Mouse (Mus musculus) thymus, postnatal 0 days (tissue): ENCODE measurements around the gene Jph3. TPM values are rescaled to one million over a fixed set of nuclear protein-coding genes. Genes with fewer than 3 reads are reported as not detected.
A peak's percentile ranks its signal among the peaks of the same experiment; 100 is the strongest.

Source experiments
- DNase-seq: peaks from one replicate; pipeline ENCODE4 v3.0.0-alpha.2; 2015; ENCODE audit warnings: low spot score
- polyA plus RNA-seq: library from polyadenylated mRNA; unstranded; fragments of >200 nt; fragmentation: Nextera tagmentation; extraction: Ambion mirVana; gene quantifications from 2 replicates; pipeline ENCODE4 v1.2.1, GENCODE M21; 2015

Jph3 gene
- polyA plus RNA-seq, 1 experiment from 2014 or later, result not detected

- DNase-seq, result no peak
Observed at GRCm38 (mm10) chr8:121782493-121782892, 53.1 kb downstream of the Jph3 start.

- no peak for DNase-seq
Observed at GRCm38 (mm10) chr8:121786542-121786941, 57.1 kb downstream of the Jph3 start.

DNA sequence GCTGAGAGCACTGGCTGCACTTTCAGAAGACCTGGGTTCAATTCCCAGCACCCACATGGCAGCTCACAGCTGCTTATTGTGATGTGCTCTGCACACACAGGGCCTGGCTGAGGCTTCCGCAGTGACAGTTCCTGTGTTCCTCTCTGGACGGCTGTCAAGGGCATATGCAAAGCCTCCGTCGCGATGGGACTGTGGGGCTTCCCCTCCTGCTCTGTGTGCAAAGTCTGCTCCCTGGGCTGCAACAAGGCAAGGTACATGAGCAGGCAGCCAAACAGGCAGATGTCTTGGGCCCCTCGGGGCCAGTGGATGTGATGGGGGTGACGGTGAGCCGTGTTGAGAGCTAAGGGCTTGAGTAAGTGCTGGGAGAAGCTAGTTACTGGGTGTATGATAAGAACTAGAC is 59.4 kb downstream of the Jph3 start:
- DNase-seq, result no peak

GRCm38 (mm10) chr8:121792159-121792558 is 62.7 kb downstream of the Jph3 start:
- peak; percentile 5 for DNase-seq

DNA sequence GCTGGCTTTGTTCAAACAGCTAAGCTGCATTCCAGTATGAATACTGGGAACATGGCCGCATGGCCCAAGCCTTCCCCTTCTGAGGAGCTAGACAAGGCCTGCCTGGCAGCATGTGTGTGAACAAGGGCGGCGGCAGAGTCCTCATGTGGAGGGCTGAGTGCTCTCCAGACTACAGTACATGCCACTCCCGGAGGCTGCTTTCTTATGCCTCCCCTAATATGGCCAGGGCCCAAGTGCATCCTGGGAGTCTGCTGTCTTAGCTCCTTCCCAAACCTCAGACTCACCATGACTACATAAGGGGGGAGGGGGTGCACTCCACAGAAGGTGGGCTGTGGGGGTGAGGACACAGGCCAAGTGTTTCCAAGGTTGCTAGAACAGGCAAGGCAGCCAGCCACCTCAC is 63.2 kb downstream of the Jph3 start:
- DNase-seq, result no peak

DNA sequence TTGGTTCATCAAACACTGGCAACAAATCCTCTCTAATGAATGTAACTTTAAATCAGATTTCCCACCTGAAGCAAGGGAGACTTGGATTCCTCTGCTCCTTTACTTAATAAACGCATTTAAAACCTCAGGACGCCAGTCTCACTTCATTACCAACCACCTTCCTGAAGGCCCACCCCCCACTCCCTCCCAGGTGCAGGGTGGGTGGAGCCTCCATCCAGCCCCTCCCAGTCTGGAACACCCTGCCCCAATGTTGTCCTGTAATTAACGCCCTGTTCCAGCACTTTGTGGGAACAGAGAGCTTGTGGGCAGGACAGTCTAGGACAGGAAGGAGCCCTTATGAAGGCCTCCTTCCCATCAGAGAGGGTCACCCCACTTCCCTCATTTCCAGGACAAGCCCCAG is 64.7 kb downstream of the Jph3 start:
- no peak for DNase-seq

DNA sequence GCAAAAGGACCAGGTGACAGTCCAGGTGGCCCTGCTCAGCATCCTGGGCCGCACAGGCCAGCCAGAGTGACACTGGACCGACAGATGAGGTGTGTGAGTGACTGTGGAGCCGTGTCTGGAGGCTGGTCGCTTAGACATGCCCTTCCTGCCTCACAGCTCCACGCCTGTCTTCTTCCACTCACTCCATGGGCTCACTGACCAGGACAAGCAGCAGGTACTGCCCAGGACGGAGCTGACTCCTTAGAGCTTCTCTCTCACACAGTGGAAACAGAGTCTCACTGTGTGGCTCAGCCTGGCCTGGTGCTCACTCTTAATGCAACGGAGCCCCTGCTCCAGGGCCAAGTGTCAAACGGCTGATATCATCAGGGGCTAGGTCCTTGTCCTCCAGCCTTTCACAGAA is 66.0 kb downstream of the Jph3 start:
- DNase-seq, result no peak

- DNase-seq, result no peak
Observed at GRCm38 (mm10) chr8:121796406-121796805, 67.0 kb downstream of the Jph3 start.

- DNase-seq, result no peak
Observed at GRCm38 (mm10) chr8:121798401-121798800, 69.0 kb downstream of the Jph3 start.

DNA sequence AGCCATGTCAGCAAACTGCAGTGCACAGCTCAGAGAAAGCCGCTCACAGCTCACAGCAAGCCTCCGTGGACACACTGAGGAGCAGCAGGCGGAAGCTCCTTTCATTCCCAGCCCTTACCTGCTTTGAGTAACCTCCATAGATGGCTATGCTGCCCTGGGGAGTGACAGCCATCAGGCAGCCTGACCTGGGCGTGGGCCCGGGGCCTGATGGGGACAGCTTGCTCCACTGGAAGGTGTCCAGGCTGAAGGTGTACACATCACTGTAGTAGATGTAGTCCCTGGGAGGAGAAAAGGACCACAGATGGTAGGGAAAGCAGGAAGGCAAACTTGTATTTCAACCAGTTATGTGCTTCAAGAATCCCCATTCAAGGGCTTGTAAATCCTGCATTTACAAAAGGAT is 75.4 kb downstream of the Jph3 start:
- DNase-seq, result no peak

GRCm38 (mm10) chr8:121806126-121806525 is 76.7 kb downstream of the Jph3 start:
- DNase-seq, result no peak

DNA sequence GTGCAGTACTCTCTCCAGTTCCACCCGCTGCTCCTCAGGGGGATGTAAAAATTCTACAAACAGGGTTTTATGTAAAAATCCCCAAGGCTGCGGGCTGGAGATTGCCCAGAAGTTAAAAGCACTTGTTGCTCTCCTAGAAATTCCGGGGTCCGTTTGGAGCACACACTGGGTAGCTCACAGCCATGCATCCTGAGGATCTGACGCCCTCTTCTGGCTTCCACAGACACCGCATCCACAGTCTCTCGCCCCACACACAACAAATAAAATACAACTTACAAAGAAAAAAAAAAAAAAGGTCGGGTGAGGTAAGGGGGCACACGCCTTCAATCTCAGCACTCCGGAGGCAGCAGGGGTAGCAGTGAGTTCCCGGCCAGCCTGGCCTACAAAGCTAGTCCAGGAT is 78.6 kb downstream of the Jph3 start:
- DNase-seq, result no peak

GRCm38 (mm10) chr8:121809524-121810155 is 80.2 kb downstream of the Jph3 start:
- no peak for DNase-seq

GRCm38 (mm10) chr8:121811502-121811901 is 82.1 kb downstream of the Jph3 start:
- DNase-seq, result no peak

- DNase-seq, result no peak
Observed at GRCm38 (mm10) chr8:121811931-121812570, 82.6 kb downstream of the Jph3 start.

- DNase-seq, result no peak
Observed at GRCm38 (mm10) chr8:121818226-121818625, 88.8 kb downstream of the Jph3 start.

DNA sequence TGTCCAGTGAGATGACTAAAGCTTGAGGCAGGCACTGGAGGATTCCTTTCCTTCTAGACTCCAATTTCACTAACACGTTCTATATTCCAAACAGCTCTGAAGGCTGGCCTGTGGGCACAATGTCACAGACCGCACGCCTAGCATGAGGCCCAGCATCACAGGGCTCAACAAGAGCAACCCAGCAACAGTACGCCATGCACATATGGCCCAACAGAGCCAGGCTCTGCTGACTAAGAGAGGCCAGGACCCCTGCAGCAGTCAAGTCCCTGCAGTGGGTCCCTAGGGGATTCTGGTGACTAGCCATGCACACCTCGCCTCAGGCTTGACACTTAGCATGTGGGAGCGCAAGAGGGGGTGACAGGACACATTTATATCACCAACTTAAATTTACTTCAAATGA is 91.4 kb downstream of the Jph3 start:
- DNase-seq, result no peak

- no peak for DNase-seq
Observed at GRCm38 (mm10) chr8:121821320-121821719, 91.9 kb downstream of the Jph3 start.

DNA sequence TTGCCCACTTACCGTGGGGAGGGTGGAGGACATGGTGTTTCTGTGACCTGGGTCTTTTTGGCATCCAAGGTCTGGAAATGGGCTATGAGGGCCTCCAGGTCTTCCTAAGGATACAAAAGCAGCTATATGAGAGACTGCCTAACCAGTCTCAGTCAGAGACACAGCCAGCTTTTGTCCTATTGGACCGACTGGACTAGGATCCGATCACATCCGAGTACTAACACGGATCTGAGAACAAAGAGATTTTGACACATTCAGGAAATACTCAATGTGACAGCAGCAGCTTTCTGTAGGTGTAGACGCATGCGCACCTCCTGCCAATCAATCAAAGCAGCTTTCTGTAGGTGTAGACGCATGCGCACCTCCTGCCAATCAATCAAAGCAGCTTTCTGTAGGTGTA is 92.3 kb downstream of the Jph3 start:
- DNase-seq, result no peak

DNA sequence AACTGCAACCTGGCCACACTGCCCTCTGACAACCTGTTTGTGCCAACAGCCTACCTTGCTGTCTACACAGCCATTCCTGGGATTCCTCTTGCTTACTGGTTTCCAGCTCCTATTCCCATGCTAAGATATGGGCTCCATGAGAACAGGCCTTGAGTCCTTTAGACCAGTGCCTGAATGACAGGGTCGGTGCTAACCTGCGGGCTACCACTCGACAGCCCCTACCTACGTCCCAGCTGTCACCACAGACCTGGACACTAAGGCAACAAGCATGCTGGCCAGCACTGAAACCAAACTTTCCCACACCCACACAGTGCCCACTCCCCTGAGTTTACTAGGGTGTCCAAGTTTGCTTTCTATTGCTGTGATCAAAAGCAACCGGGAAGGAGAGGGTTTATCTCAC is 98.3 kb downstream of the Jph3 start:
- no peak for DNase-seq

DNA sequence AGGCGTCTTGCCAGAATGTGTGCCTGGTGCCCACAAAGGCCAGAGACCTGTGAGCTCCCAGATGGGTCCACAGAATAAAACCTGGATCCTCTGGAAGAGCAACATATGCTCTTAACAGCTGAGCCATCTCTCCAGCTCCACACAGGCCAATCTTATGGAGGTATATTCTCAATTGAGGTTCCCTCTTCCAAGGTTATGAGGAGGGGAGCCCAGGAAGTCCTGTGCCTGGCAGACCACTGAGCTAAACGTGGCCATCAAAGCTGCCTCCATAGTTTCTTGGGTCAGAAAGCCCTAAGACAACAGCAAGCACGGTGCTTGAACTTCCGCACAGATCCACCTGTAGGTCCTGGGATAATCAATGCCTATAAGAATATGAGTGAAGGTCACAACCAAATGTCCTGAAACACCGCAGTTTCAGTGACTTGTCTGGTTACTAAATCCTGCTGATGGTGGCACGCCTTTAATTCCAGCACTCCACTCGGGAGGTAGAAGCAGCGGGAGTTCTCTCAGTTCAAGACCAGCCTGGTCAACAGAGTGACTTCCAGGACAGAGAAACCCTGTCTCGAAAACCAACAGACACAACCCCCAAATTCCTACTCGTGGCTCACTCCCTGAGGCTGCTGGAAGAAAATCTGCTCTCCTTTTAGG is 99.1 kb downstream of the Jph3 start:
- no peak for DNase-seq

DNA sequence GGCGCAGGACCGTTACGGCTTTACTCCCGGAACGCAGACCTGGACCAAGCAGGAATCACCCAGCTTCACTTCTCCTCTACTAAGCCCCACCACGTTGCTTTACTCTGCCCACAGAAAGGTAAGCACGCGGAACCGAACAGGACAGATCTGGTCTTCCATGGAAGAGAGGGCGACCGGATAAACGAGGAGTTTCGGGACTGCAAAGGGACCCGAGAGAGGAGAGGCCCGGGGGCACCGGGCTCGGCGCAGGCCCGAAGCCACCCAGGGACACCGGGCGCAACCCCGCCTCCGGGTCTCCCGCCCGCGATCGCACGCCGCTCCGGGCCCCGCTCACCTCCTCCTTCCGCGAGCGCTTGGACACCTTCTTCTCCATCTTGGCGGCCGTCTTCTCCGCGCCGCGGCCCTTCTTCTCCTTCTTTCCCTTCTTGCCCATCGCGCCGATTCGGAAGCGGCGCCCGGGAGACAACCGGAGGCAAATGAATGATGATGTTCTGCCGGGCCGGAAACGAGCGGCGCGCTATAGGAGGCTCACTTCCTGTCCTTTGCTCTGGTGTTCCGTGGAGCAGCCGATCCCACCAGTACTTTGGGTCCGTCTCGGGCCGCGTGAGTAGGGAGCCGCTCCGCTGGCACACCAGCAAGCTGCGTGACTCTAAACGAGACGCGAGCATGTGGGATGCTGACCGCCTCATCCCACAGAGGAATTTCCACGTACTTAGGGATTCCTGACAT is 99.8 kb downstream of the Jph3 start, which contains the start of gene Klhdc4:
Gene Klhdc4, minus strand, starts transcription at position 522 of the 729 bp plus-strand sequence.
- DNase-seq, result peak; percentile 91
